Mouse (Mus musculus): ENCODE measurements around the gene Tlr7. TPM values are rescaled to one million over a fixed set of nuclear protein-coding genes. Genes with fewer than 3 reads are reported as not detected.

Gene Tlr7
- polyA plus RNA-seq (2014; fragmentation: Illumina TruSeq; extraction: RNeasy Lipid Tissue Mini Kit (QIAGEN cat#74804); ENCODE audit: insufficient read depth, low read depth, low replicate concordance) = 2.6 TPM

GRCm38 (mm10) chrX:167330399-167330798 is at the start of gene Tlr7:
Gene Tlr7 (minus strand): TSS chrX:167330558.

GRCm38 (mm10) chrX:167264086-167264485 is 66.3 kb downstream of the Tlr7 start, which contains the start of gene Tlr8:
Gene Tlr8 (minus strand): TSS chrX:167264329.

Other genes starting within 250 kb of the Tlr7 start
- 8,106 TPM for gene Tmsb4x, start 121.2 kb downstream of the Tlr7 start, polyA plus RNA-seq (2014; fragmentation: Illumina TruSeq; extraction: RNeasy Lipid Tissue Mini Kit (QIAGEN cat#74804); ENCODE audit: insufficient read depth, low read depth, low replicate concordance)
- gene Tlr8, start 66.2 kb downstream of the Tlr7 start, polyA plus RNA-seq (2014; fragmentation: Illumina TruSeq; extraction: RNeasy Lipid Tissue Mini Kit (QIAGEN cat#74804); ENCODE audit: insufficient read depth, low read depth, low replicate concordance) = 2.1 TPM
- gene Prps2, start 52.2 kb upstream of the Tlr7 start, polyA plus RNA-seq (2014; fragmentation: Illumina TruSeq; extraction: RNeasy Lipid Tissue Mini Kit (QIAGEN cat#74804); ENCODE audit: insufficient read depth, low read depth, low replicate concordance) = 23.3 TPM